Mouse (Mus musculus) cerebellum, adult 2 months (tissue): ENCODE measurements at regions not wholly inside any gene's neighbourhood (a gene's known extent, or its start where the extent isn't known, plus 50 kb on each side); places are given as distances from the start of the nearest gene placed in this dataset.

Experiments used
- CTCF ChIP-seq: fragments of 200-500 bp; IDR thresholded peaks from 2 replicates; pipeline ENCODE4 v1.5.1; 2011; ENCODE audit warnings: low read depth, mild to moderate bottlenecking, control low read depth, low read length, moderate library complexity, borderline replicate concordance; ENCODE audit not compliant: insufficient read depth
- POLR2A ChIP-seq: fragments of 200-500 bp; IDR thresholded peaks from 2 replicates; pipeline ENCODE4 v1.6.1; 2011; ENCODE audit warnings: low read length, control low read depth, borderline replicate concordance; ENCODE audit not compliant: insufficient read depth

GRCm38 (mm10) chr1:61137954-61138353 is 160.2 kb downstream of the Icos start:
- TF ChIP-seq POLR2A: no peak
- TF ChIP-seq CTCF: no peak
